Mouse (Mus musculus): Measurements from ENCODE around the gene Med15.
A peak's percentile ranks its signal among the peaks of the same experiment; 100 is the strongest.

- 0 out of 2 replicates have a peak, but pooled peaks have one; percentile 30 for TF ChIP-seq CTCF (IDR thresholded peaks at IDR 0.05; ENCODE audit: borderline replicate concordance, insufficient read depth, low read length)
- TF ChIP-seq POLR2A (IDR thresholded peaks at IDR 0.05; ENCODE audit: low read depth, low read length): no peak
These were observed 99.1 kb downstream of the Med15 start for GRCm38 (mm10) chr16:17633481-17634181.
